Mouse (Mus musculus): Measurements from ENCODE around the gene Gys1. TPM values are rescaled to one million over a fixed set of nuclear protein-coding genes. Genes with fewer than 3 reads are reported as not detected.

The Gys1 gene
- polyA plus RNA-seq, 2 experiments, result 2.8 to 3.2 TPM

DNA sequence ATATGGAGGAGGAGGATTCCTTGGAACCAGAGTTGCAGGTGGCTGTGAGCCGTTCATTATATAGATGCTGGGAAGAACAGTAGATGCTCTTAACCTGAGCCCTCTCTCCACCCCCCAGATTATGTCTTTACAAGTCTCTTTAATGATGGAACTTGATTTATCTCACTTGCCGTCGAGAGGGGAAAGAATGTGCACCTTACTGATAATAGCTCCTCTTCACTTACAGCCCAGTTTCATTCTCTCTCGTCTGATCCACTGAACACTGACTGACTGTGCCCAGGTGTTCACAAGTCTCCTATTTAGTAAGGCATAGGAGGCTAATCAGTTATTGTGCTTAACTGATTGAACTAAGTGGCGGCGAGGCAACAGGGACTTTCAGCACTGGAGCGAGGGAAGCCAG, 54.9 kb downstream of the Gys1 start:
- H3K27ac ChIP-seq, result no peak overlapping the region
- no peak overlapping the region for H3K9ac ChIP-seq (replicated peaks)
- WGBS (ENCODE audit: insufficient replicate concordance), result 27% methylated on average over 7 of the region's 7 CpGs
- peak overlapping the region; percentile 60 for H3K4me2 ChIP-seq (ENCODE audit: low read depth)
- ATAC-seq (ENCODE audit: insufficient read depth) (peak; percentile 41), DNase-seq (ENCODE audit: low read depth in 3 of 3, low spot score in 3 of 3) (peak; percentile 58 to 62 (median 60))
- H3K4me3 ChIP-seq (ENCODE audit: insufficient read depth in 1 of 2, low read depth in 2 of 2, low read length in 2 of 2), result no peak overlapping the region
- no peaks in the 10 kb centered on the region for H3K9me3 ChIP-seq (ENCODE audit: control insufficient read depth, low read length)
- TF ChIP-seq EP300 (IDR thresholded peaks at IDR 0.05; ENCODE audit: low read depth), result peak; percentile 67
- no peak for TF ChIP-seq CTCF (IDR thresholded peaks at IDR 0.05; ENCODE audit: low read depth)
- peaks cover 21 to 43% of the 10 kb centered on the region in 2 experiments for H3K4me1 ChIP-seq (replicated peaks; ENCODE audit: control insufficient read depth in 2 of 2, insufficient read depth in 2 of 2, low read length in 1 of 2)
- H3K27me3 ChIP-seq (ENCODE audit: control insufficient read depth, insufficient read depth, low read length), result no peaks in the 10 kb centered on the region
- H3K36me3 ChIP-seq (replicated peaks; ENCODE audit: control insufficient read depth, insufficient read depth, low read depth), result peaks cover 18% of the 10 kb centered on the region

DNA sequence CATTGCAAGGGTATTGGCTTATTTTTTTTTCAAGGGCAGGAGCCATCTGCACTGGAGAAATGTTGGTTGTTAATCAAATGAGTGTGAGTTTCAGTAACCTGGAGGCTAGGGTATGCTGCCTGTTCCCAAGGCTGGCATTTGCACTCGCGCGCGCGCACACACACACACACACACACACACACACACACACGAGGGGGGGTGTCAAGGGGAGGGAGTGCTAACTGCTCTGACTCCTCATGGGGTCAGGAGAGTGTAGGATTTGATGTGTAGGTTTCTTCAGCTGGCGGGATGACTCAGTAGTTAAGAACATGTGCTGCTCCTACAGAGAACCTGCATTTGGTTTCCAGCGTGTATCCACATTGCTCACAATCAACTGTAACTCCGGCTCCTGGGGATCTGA, 56.2 kb downstream of the Gys1 start:
- no peak overlapping the region for H3K9ac ChIP-seq (replicated peaks)
- DNase-seq (ENCODE audit: low read depth in 3 of 3, low spot score in 3 of 3), result no peak
- H3K4me3 ChIP-seq (ENCODE audit: insufficient read depth in 1 of 2, low read depth in 2 of 2, low read length in 2 of 2), result no peak overlapping the region
- WGBS (ENCODE audit: insufficient replicate concordance), result 53% methylated on average over 9 of the region's 9 CpGs
- TF ChIP-seq EP300 (IDR thresholded peaks at IDR 0.05; ENCODE audit: low read depth) (no peak), CTCF (IDR thresholded peaks at IDR 0.05; ENCODE audit: low read depth) (no peak)
- H3K4me1 ChIP-seq (replicated peaks; ENCODE audit: control insufficient read depth in 2 of 2, insufficient read depth in 2 of 2, low read length in 1 of 2), result peaks cover 21 to 43% of the 10 kb centered on the region in 2 experiments
- peak overlapping the region; percentile 19 for H3K27ac ChIP-seq
- H3K27me3 ChIP-seq (ENCODE audit: control insufficient read depth, insufficient read depth, low read length), result no peaks in the 10 kb centered on the region
- peak overlapping the region; percentile 21 for H3K4me2 ChIP-seq (ENCODE audit: low read depth)
- H3K9me3 ChIP-seq (ENCODE audit: control insufficient read depth, low read length), result no peaks in the 10 kb centered on the region
- H3K36me3 ChIP-seq (replicated peaks; ENCODE audit: control insufficient read depth, insufficient read depth, low read depth), result peaks cover 30% of the 10 kb centered on the region
- no peak for ATAC-seq (ENCODE audit: insufficient read depth)

DNA sequence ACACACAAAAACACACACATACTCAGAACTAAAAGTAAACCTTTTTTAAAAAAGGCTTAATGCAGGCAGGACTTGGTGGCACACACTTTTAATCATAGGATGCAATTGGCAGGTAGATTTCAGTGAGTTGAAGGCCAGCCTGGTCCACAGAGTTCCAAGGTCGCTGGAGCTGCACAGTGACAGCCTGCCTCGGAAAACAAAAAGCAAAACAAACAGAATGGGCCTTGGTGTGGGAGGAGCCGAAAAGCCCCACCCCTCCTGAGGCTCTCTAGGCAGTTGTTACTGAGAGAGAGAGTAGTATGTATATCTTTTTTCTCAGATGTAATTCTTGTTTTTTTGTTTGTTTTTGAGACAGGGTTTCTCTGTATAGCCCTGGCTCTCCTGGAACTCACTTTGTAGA, 56.6 kb downstream of the Gys1 start:
- no peak for TF ChIP-seq EP300 (IDR thresholded peaks at IDR 0.05; ENCODE audit: low read depth)
- TF ChIP-seq CTCF (IDR thresholded peaks at IDR 0.05; ENCODE audit: low read depth), result no peak
- H3K27ac ChIP-seq, result no peak overlapping the region; the same call in 1 of the 2 replicates
- DNase-seq (ENCODE audit: low read depth in 3 of 3, low spot score in 3 of 3), result no peak
- peak overlapping the region; percentile 21 for H3K4me2 ChIP-seq (ENCODE audit: low read depth)
- H3K4me1 ChIP-seq (replicated peaks; ENCODE audit: control insufficient read depth in 2 of 2, insufficient read depth in 2 of 2, low read length in 1 of 2), result peaks cover 19 to 39% of the 10 kb centered on the region in 2 experiments
- ATAC-seq (ENCODE audit: insufficient read depth), result peak; percentile 55
- WGBS (ENCODE audit: insufficient replicate concordance), result 11% methylated on average over 3 of the region's 3 CpGs
- no peak overlapping the region for H3K4me3 ChIP-seq (ENCODE audit: insufficient read depth in 1 of 2, low read depth in 2 of 2, low read length in 2 of 2)
- H3K9ac ChIP-seq (replicated peaks), result no peak overlapping the region; the same call in 1 of the 2 replicates
- H3K27me3 ChIP-seq (ENCODE audit: control insufficient read depth, insufficient read depth, low read length), result no peaks in the 10 kb centered on the region
- H3K9me3 ChIP-seq (ENCODE audit: control insufficient read depth, low read length), result no peaks in the 10 kb centered on the region
- H3K36me3 ChIP-seq (replicated peaks; ENCODE audit: control insufficient read depth, insufficient read depth, low read depth), result peaks cover 31% of the 10 kb centered on the region

DNA sequence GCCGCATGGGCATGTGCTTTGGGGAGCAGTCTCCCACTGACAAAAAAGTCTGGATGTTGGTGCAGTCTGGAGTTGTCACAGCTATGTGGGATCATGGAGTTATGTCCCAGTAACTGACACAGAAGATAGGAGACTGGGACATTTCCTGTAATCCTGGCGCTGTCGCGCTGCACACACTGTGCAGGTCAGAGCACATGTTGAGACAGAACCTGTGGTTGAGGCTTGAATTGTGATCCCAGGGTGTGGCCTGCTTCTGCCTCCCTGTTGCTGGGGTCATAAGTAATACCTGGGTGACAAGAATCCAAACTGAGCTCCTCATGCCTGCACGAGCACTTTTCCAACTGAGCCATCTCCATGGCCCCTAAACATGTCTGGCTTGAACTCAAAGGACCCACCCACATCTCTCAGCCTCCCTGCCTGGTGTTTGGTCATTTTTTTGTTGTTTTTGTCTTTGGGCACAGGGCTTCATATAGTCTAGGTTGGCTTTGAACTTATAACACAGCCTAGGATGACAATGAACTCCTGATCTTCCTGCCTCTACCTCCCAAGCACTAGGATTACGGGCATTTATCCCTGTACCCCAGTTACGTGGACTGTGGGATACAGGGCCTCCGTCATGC, 57.7 kb downstream of the Gys1 start:
- TF ChIP-seq CTCF (IDR thresholded peaks at IDR 0.05; ENCODE audit: low read depth), result no peak
- TF ChIP-seq EP300 (IDR thresholded peaks at IDR 0.05; ENCODE audit: low read depth), result no peak
- H3K9me3 ChIP-seq (ENCODE audit: control insufficient read depth, low read length), result no peaks in the 10 kb centered on the region
- H3K4me3 ChIP-seq (ENCODE audit: insufficient read depth in 1 of 2, low read depth in 2 of 2, low read length in 2 of 2), result no peak overlapping the region
- peaks cover 36% of the 10 kb centered on the region for H3K36me3 ChIP-seq (replicated peaks; ENCODE audit: control insufficient read depth, insufficient read depth, low read depth)
- no peak overlapping the region for H3K9ac ChIP-seq (replicated peaks)
- H3K27ac ChIP-seq, result no peak overlapping the region
- H3K4me2 ChIP-seq (ENCODE audit: low read depth), result no peak overlapping the region
- 90% methylated on average over 8 of the region's 8 CpGs for WGBS (ENCODE audit: insufficient replicate concordance)
- DNase-seq (ENCODE audit: low read depth in 3 of 3, low spot score in 3 of 3), result no peak
- ATAC-seq (ENCODE audit: insufficient read depth), result no peak
- peaks cover 14 to 30% of the 10 kb centered on the region in 2 experiments for H3K4me1 ChIP-seq (replicated peaks; ENCODE audit: control insufficient read depth in 2 of 2, insufficient read depth in 2 of 2, low read length in 1 of 2)
- no peaks in the 10 kb centered on the region for H3K27me3 ChIP-seq (ENCODE audit: control insufficient read depth, insufficient read depth, low read length)

DNA sequence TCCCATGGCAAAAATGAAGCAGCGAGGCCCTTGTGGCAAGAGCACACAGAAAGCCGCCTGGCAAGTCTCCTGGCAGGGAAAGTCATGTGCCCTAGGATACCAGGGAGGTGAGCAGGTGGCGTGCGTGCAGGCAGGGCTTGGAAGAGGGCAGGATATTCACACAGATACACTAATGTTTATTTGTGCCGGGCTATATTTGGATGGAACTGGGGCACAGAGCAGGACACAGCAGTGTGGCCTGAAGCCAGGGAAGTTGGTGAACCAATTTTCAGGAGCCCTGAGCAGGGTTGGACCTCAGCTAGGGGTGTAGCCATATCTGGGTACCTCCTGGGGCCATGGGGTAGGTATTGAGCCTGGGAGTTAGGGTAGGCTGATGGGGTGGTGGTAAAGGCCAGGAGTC, 58.3 kb downstream of the Gys1 start:
- TF ChIP-seq EP300 (IDR thresholded peaks at IDR 0.05; ENCODE audit: low read depth) (no peak), CTCF (IDR thresholded peaks at IDR 0.05; ENCODE audit: low read depth) (no peak)
- Histone ChIP-seq H3K27me3 (ENCODE audit: control insufficient read depth, insufficient read depth, low read length) (no peaks in the 10 kb centered on the region), H3K9ac (replicated peaks) (no peak overlapping the region), H3K36me3 (replicated peaks; ENCODE audit: control insufficient read depth, insufficient read depth, low read depth) (peaks cover 42% of the 10 kb centered on the region), H3K4me3 (ENCODE audit: insufficient read depth in 1 of 2, low read depth in 2 of 2, low read length in 2 of 2) (no peak overlapping the region), H3K27ac (no peak overlapping the region), H3K4me2 (ENCODE audit: low read depth) (no peak overlapping the region), H3K4me1 (replicated peaks; ENCODE audit: control insufficient read depth in 2 of 2, insufficient read depth in 2 of 2, low read length in 1 of 2) (peaks cover 14 to 29% of the 10 kb centered on the region in 2 experiments), H3K9me3 (ENCODE audit: control insufficient read depth, low read length) (no peaks in the 10 kb centered on the region)
- DNase-seq (ENCODE audit: low read depth in 3 of 3, low spot score in 3 of 3) (no peak), ATAC-seq (ENCODE audit: insufficient read depth) (no peak)
- WGBS (ENCODE audit: insufficient replicate concordance), result 82% methylated on average over 5 of the region's 5 CpGs
